In genomic region chr7:56236617-56237016, GRCm38 (mm10) we compare ENCODE assay signal across 24 mouse cellular contexts. TPM values are rescaled to one million over a fixed set of nuclear protein-coding genes. Genes with fewer than 3 reads are reported as not detected.
"Had no signal": no experiment of that assay in that cellular context is flagged by ENCODE, and none has a peak within 500 bp of the region (broad histone marks: within the 10 kb centered on the region; RNA-seq: fewer than 3 reads in every experiment).

No protein-coding gene starts in this region.

- H3K9me3 ChIP-seq: liver, embryonic 13.5 days; neural tube, embryonic 13.5 days had no signal

- H3K4me2 ChIP-seq: liver, embryonic 13.5 days; neural tube, embryonic 13.5 days had no signal

- DNase-seq: kidney, adult 2 months; kidney, postnatal 25 days; layer of hippocampus, postnatal 36 days; liver, embryonic 13.5 days; lung, adult 2 months; lung, postnatal 14 days; lung, postnatal 4 days; retina, postnatal 1 day; right cerebral cortex, postnatal 25 days; spleen, adult 18-20 months; thymus, adult 18-20 months; thymus, postnatal 36 days had no signal

- ATAC-seq: intestine, postnatal 0 days had no signal

- H3K9ac ChIP-seq: liver, embryonic 13.5 days; neural tube, embryonic 13.5 days had no signal

- H3K27ac ChIP-seq: kidney, postnatal 0 days; left cerebral cortex, adult 2 months; liver, embryonic 13.5 days; neural tube, embryonic 13.5 days had no signal

- H3K4me1 ChIP-seq: liver, embryonic 13.5 days had no signal

- H3K27me3 ChIP-seq: liver, embryonic 13.5 days; neural tube, embryonic 13.5 days had no signal

- H3K4me3 ChIP-seq: left cerebral cortex, adult 2 months; liver, embryonic 13.5 days; myocyte; neural tube, embryonic 13.5 days had no signal

RNA-seq across cellular contexts. Expression of gene Oca2, which starts 2.9 kb away (rescaled TPM):
- polyA plus RNA-seq: kidney, adult 2 months; kidney, embryonic 14.5 days; limb, embryonic 11.5 days; limb, embryonic 14.5 days; liver, adult 2 months; liver, embryonic 13.5 days; liver, embryonic 16.5 days; lung, adult 2 months; lung, embryonic 16.5 days; myocyte; urinary bladder, adult 2 months had no signal
